Mouse (Mus musculus): ENCODE results near the gene Slc35f6.
A peak's percentile ranks its signal among the peaks of the same experiment; 100 is the strongest.

The Slc35f6 gene

DNA sequence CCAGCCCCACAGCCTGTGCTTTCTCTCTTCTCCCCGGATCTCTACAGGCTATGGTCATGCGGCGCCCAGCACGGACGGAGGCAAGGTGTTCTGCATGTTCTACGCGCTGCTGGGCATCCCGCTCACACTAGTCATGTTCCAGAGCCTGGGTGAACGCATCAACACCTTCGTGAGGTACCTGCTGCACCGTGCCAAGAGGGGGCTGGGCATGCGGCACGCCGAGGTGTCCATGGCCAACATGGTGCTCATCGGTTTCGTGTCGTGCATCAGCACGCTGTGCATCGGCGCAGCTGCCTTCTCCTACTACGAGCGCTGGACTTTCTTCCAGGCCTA lies 25.9 kb upstream of the Slc35f6 start:
- no peak for DNase-seq

DNA sequence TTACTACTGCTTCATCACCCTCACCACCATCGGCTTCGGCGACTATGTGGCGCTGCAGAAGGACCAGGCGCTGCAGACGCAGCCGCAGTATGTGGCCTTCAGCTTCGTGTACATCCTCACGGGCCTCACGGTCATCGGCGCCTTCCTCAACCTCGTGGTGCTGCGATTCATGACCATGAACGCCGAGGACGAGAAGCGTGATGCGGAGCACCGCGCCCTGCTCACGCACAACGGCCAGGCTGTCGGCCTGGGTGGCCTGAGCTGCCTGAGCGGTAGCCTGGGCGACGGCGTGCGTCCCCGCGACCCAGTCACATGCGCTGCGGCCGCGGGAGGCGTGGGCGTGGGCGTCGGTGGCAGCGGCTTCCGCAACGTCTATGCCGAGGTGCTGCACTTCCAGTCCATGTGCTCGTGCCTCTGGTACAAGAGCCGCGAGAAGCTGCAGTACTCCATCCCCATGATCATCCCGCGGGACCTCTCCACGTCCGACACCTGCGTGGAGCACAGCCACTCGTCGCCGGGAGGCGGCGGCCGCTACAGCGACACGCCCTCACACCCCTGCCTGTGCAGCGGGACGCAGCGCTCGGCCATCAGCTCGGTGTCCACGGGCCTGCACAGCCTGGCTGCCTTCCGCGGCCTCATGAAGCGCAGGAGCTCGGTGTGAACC lies 25.4 kb upstream of the Slc35f6 start:
- DNase-seq, result no peak

GRCm38 (mm10) chr5:30622841-30623185 lies 24.9 kb upstream of the Slc35f6 start:
- no peak for DNase-seq

GRCm38 (mm10) chr5:30623380-30623779 lies 24.4 kb upstream of the Slc35f6 start:
- no peak for DNase-seq

- no peak for DNase-seq
These were observed 23.4 kb upstream of the Slc35f6 start for GRCm38 (mm10) chr5:30624311-30624710.

DNA sequence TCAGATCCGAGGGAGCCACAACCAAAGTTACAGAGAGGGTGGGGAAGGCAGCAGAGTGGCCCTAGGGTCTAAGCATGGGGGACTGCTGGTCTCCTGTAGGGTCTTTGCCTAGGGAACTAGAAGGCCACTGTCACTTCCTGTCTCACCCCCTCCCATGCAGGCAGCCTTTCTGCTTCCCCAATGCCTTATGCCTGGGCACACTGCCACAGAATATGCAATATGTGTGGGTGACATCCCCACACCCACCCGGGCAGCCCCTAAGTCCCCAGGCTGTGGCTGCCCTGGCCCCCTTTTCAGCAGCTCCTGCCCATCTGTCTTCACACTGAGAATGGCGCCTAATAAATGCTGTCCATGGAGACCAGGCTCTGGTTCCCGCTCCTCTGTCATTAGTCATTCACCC lies 22.8 kb upstream of the Slc35f6 start:
- DNase-seq, result no peak

DNA sequence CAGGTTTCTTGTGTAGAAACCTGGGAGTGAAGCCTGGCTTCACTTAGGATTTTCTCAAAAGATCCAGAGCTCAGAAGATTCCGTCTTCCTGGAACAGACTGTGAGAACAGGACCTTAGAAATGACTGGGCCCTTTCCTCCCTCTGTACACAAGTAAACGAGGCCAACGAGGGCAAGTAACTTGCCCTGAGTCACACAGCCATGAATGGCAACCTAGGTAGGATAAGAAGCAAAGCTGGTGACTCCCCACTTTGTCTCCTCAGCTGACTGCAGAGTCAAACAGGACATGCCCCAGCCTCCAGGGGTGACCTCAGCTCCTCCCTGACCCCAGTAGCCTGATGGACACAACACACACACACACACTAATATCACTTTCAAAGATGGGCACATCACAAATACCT lies 22.4 kb upstream of the Slc35f6 start:
- no peak for DNase-seq

DNA sequence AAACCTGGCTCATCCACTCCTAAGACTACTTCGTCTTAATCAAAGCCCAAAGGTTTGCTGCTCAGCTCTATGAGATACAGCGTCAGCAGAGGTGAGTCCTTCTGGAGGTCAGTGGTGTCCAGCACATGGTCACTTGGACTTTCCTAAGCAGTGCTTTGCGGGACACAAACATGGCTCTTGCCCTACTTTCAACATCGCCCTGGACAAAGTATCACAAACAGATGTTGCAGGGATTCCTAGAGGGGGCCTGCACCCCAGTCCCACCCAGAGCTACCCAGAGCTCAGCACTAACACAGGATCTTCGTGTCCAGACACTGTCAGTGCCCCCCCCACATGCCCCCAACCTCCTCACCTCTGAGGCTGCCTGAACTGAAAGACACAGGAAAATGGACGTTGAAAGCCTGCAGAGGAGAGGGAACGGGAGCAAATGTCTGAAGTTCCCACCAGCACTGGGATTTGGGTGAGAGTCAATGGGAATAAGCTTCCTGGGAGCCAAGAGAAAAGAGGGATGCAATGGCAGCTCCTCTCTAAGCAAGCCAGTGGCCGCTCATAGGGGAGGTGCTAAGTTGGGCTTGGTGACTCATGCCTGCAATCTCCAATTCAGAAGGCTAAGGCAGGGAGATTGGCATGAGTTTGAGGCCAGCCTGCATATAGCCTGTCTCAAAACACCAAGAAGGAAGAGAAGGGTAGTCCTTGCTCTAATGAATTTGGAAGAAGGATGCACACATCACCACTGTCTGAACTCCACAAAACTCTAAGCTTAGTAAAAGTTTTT lies 21.2 kb upstream of the Slc35f6 start:
- no peak for DNase-seq

DNA sequence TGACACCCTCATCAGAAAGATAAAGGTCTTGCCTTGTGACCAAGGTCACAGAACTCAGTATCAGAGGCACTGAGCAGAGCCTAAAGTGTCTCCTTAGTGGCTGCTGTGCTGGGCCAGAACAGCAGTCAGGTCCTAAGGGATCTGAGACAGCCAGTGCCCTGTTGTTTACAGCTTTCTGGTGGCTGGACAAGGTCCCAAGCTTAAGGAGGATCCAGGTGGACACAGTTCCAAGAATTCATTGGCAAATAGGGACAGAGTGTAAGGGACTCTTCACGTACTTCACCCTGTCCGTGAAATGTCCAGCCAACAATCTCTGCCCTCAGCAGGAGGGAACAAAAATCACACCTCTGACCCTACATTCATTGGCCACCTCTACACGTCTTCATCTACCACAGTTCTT lies 19.2 kb upstream of the Slc35f6 start:
- no peak for DNase-seq

DNA sequence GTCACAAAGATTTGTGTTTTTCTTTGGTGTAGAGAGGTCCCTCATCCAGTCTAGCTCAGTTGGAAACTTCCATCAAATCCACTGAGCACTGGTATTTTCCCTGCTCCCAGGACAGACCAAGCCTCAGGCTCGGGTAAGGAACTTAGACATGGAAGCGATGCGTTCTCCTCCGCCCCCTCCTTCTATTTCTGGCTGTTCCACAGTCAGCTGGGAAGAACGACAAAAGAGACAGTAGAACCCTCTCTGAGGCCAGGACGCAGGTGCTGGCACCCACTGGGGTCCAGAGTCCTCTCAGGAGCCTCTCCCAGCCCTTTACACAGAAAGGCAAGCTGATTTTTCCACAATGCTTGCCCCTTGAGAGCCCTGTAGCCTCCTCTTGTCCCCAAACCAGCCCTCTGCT lies 17.3 kb upstream of the Slc35f6 start:
- DNase-seq, result peak; percentile 41

- no peak for DNase-seq
These were observed 15.6 kb upstream of the Slc35f6 start for GRCm38 (mm10) chr5:30632134-30632533.

DNA sequence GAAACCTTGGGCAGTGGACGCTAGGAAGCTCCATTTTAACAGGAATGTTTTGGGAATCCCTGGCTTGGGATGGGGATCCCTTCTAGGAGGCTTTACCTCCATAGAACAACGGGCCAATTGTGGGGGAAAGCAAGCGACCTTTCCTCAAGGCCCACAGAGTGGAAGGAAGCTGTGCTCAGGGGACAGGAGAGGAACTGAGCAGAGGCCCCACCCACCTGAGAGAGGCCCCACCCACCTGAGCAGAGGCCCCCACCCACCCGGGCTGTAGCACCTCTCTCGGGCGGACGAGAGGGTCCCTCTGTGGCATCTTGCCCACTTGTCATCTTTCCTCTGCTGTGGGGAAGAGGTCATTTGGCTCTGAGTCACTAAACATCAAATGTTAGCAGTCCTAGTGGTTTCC lies 10.7 kb upstream of the Slc35f6 start:
- no peak for DNase-seq

GRCm38 (mm10) chr5:30638041-30638440 lies 9.7 kb upstream of the Slc35f6 start:
- peak; percentile 73 for DNase-seq

- peak; percentile 48 for DNase-seq
These were observed 4.1 kb upstream of the Slc35f6 start for GRCm38 (mm10) chr5:30643477-30644179.

DNA sequence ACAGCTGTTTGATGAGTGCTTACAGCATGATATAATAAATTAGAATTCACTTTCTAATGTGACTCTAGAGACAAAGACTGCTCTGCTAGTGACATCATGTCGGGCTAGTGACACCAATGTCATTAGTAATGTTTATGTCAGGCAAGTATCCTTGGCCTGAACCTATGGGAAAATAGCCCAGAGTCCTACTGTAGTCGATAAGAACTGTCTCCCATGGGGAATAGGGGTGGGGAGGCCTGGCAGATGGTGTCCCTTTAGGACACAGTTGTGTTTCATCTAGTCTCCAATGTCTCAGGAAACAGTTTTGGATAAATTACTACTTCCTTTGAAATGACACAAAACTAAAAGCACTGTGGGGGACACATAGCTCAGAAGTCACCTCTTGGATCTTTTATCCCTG lies 1.7 kb upstream of the Slc35f6 start:
- DNase-seq, result no peak

GRCm38 (mm10) chr5:30647396-30647795 lies 337 bp upstream of the Slc35f6 start:
- no peak for DNase-seq

DNA sequence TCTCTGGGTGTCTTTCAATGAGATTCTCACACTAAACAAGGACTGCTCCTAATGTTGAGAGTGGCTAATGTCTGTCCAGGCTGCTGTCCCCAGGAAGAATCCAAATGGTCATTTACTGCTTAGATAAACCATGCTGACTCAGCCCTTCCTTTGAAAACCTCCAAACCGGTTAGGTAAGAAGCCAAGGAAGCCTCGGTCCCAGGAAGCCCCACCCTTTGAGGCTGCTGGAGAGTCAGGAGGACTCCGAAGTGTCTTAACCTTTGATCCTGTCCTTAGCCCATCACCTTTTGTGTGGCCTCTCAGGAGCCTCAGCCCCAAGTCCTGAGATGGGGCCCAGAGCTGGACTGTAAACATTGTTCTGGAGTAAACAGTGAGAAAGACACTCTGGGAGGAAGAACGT lies 1.8 kb downstream of the Slc35f6 start:
- no peak for DNase-seq

- DNase-seq, result no peak
These were observed 3.0 kb downstream of the Slc35f6 start for GRCm38 (mm10) chr5:30650756-30651155.

- DNase-seq, result no peak
These were observed 3.8 kb downstream of the Slc35f6 start for GRCm38 (mm10) chr5:30651554-30651953.

DNA sequence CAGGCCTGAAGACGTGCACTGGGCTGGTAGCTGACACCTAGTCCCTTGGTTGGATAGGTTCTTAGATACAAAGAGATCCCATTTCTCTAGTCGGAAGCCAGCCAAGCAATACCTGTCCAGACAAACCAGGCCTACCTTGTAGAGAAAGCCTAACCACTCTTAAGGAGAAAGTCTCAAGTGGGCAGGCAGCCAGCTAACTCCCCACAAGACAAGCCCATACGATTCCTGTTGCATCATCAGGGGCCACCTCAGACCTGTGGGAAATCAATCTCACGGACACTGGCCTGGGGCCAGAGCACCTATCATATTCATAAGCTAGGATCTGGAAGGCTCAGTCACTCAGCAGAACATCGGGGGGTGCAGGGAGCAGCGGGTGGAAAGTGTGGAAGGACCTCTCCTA lies 5.5 kb downstream of the Slc35f6 start:
- no peak for DNase-seq

- DNase-seq, result no peak
These were observed 7.3 kb downstream of the Slc35f6 start for GRCm38 (mm10) chr5:30655042-30655441.

DNA sequence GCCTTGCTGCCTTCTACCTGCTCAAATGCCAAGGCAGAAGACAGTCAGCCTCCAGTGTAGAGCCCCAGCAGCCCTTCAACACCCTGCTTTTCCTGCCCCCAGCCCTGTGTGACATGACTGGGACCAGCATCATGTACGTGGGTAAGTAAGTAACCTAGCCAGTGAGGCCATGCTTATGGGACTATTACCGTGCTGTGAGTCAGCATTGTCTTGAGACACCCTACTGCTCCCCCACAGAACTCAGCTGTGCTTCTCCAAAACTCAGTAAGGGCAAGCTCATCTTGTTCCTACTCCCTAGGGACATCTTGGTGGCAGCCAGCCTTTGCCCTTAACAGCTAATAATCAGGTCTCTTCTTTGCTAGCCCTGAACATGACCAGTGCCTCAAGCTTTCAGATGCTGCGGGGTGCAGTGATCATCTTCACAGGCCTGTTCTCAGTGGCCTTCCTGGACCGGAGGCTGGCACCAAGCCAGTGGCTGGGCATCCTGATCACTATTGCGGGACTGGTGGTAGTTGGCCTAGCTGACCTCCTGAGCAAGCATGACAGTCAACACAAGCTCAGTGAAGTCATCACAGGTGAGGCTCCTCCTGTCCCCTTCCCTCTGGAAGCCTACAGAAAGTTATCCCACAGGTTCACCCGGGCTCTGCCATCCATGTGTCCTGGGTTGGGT lies 7.9 kb downstream of the Slc35f6 start:
- DNase-seq, result no peak

GRCm38 (mm10) chr5:30659042-30659441 lies 11.3 kb downstream of the Slc35f6 start:
- no peak for DNase-seq

- no peak for DNase-seq
These were observed 12.5 kb downstream of the Slc35f6 start for GRCm38 (mm10) chr5:30660278-30660677.
